Mouse (Mus musculus) heart, embryonic 16.5 days (tissue): ENCODE data around the gene Rrm1. TPM values are rescaled to one million over a fixed set of nuclear protein-coding genes. Genes with fewer than 3 reads are reported as not detected.
"Not testable (repeated sequence)": the region's sequence is repeated elsewhere in the genome, so short reads cannot be mapped to it uniquely, and the experiment has no call there.

Experiments
- ATAC-seq: fragments of 200-750 bp; cut with Nextera tagmentation; replicated peaks from 2 replicates; pipeline ENCODE4 v1.8.0; 2017; ENCODE audit warnings: moderate number of reproducible peaks; ENCODE audit not compliant: insufficient read depth, low FRiP score; ENCODE audit errors: extremely low read depth
- H3K27ac ChIP-seq: fragments of 300-500 bp; sonication (generic); 2 replicates; pipeline ENCODE4 v1.5.1; 2014; ENCODE audit warnings: mild to moderate bottlenecking, low read length, control low read depth, moderate library complexity
- H3K27me3 ChIP-seq: fragments of 300-500 bp; sonication (generic); 2 replicates; pipeline ENCODE4 v1.6.1; 2014; ENCODE audit warnings: low read length, mixed read lengths; ENCODE audit not compliant: control insufficient read depth, insufficient read depth
- H3K36me3 ChIP-seq: fragments of 300-500 bp; sonication (generic); 2 replicates; pipeline ENCODE4 v1.6.1; 2014; ENCODE audit not compliant: control insufficient read depth, insufficient read depth
- H3K4me1 ChIP-seq: fragments of 300-500 bp; sonication (generic); 2 replicates; pipeline ENCODE4 v1.6.1; 2014; ENCODE audit warnings: low read length, mixed read lengths; ENCODE audit not compliant: control insufficient read depth, insufficient read depth
- H3K4me2 ChIP-seq: fragments of 300-500 bp; sonication (generic); 2 replicates; pipeline ENCODE4 v1.6.1; 2014; ENCODE audit warnings: low read depth, mild to moderate bottlenecking, control low read depth, low read length
- H3K4me3 ChIP-seq: fragments of 300-500 bp; sonication (generic); 2 replicates; pipeline ENCODE4 v1.5.1; 2014; ENCODE audit warnings: mild to moderate bottlenecking, control low read depth, low read length
- H3K9ac ChIP-seq: fragments of 300-500 bp; sonication (generic); 2 replicates; pipeline ENCODE4 v1.6.1; 2014; ENCODE audit warnings: low read length, control low read depth
- H3K9me3 ChIP-seq: fragments of 300-500 bp; sonication (generic); replicated peaks from 2 replicates; pipeline ENCODE4 v1.6.1; 2016; ENCODE audit warnings: low read length; ENCODE audit not compliant: control insufficient read depth
- WGBS: fragments of 180-500 bp; shearing (Covaris S2); extraction: QIAGEN DNeasy Blood & Tissue Kit; methylation state at CpG from one replicate; pipeline ENCODE4 v1.1.7; 2014; 5-methylcytosine and 5-hydroxymethylcytosine counted together
- polyA plus RNA-seq: library from polyadenylated mRNA; unstranded; fragments of >200 nt; fragmentation: Nextera tagmentation; extraction: Ambion mirVana; gene quantifications from 2 replicates; pipeline ENCODE4 v1.2.1, GENCODE M21; 2015

Rrm1 gene
- polyA plus RNA-seq, 1 experiment from 2014 or later: 138 TPM

GRCm38 (mm10) chr7:102481579-102481978 lies 40.1 kb downstream of the Rrm1 start, which contains the start of gene Olfr543:
Olfr543 (minus strand) TSS chr7:102481679.
- Histone ChIP-seq H3K4me3 (no peak within 1 kb of the TSS), H3K27me3 (no peaks in the 10 kb centered on the region), H3K36me3 (no peaks in the 10 kb centered on the region), H3K4me1 (0 out of 2 replicates have a peak, but pooled peaks cover 2% of the 10 kb centered on the region), H3K9ac (no peak within 1 kb of the TSS), H3K9me3 (no peaks in the 10 kb centered on the region), H3K27ac (no peak within 1 kb of the TSS), H3K4me2 (no peak within 1 kb of the TSS)
- WGBS: 94% methylated on average over 4 of the region's 4 CpGs
- no peak for ATAC-seq

- Histone ChIP-seq H3K36me3 (no peaks in the 10 kb centered on the region), H3K27me3 (no peaks in the 10 kb centered on the region), H3K9ac (no peak overlapping the region), H3K4me2 (no peak overlapping the region), H3K9me3 (no peaks in the 10 kb centered on the region), H3K27ac (no peak overlapping the region), H3K4me3 (no peak overlapping the region), H3K4me1 (0 out of 2 replicates have a peak, but pooled peaks cover 2% of the 10 kb centered on the region)
- ATAC-seq: no peak
- 36% methylated on average over 2 of the region's 2 CpGs for WGBS
Measured at GRCm38 (mm10) chr7:102483665-102484064, 42.2 kb downstream of the Rrm1 start.

- H3K9me3 ChIP-seq, H3K27ac ChIP-seq, H3K4me2 ChIP-seq, H3K36me3 ChIP-seq, H3K4me1 ChIP-seq, ATAC-seq, H3K27me3 ChIP-seq, H3K4me3 ChIP-seq, H3K9ac ChIP-seq: not testable (repeated sequence)
- 64% methylated on average over 7 of the region's 8 CpGs for WGBS
Measured at GRCm38 (mm10) chr7:102484766-102485165, 43.3 kb downstream of the Rrm1 start.

- Histone ChIP-seq H3K36me3 (no peaks in the 10 kb centered on the region), H3K9me3 (no peaks in the 10 kb centered on the region), H3K4me1 (no peaks in the 10 kb centered on the region), H3K27ac (no peak overlapping the region), H3K4me2 (no peak overlapping the region), H3K27me3 (no peaks in the 10 kb centered on the region), H3K4me3 (no peak overlapping the region), H3K9ac (no peak overlapping the region)
- no peak for ATAC-seq
- 45% methylated on average over 1 of the region's 1 CpGs for WGBS
Measured at GRCm38 (mm10) chr7:102486105-102486504, 44.6 kb downstream of the Rrm1 start.

- Histone ChIP-seq H3K27ac (no peak within 1 kb of the TSS), H3K27me3 (no peaks in the 10 kb centered on the region), H3K4me3 (no peak within 1 kb of the TSS), H3K36me3 (no peaks in the 10 kb centered on the region), H3K4me1 (no peaks in the 10 kb centered on the region), H3K9ac (no peak within 1 kb of the TSS), H3K4me2 (no peak within 1 kb of the TSS), H3K9me3 (no peaks in the 10 kb centered on the region)
- ATAC-seq: no peak
- WGBS: 67% methylated on average over 1 of the region's 1 CpGs
Measured at GRCm38 (mm10) chr7:102488161-102488560, 46.7 kb downstream of the Rrm1 start, which contains the start of gene Olfr544. Olfr544 (minus strand) TSS chr7:102488313.

- not testable (repeated sequence) for H3K27me3 ChIP-seq, ATAC-seq, H3K9ac ChIP-seq, H3K4me2 ChIP-seq, H3K9me3 ChIP-seq, H3K36me3 ChIP-seq, H3K4me3 ChIP-seq, H3K27ac ChIP-seq, H3K4me1 ChIP-seq
- WGBS: 50% methylated on average over 7 of the region's 7 CpGs
Measured at GRCm38 (mm10) chr7:102494416-102494815, 52.9 kb downstream of the Rrm1 start.

GRCm38 (mm10) chr7:102499473-102499872 lies 58.0 kb downstream of the Rrm1 start, which contains the start of gene Olfr545:
Olfr545 (minus strand) TSS chr7:102499573.
- no peaks in the 10 kb centered on the region for H3K9me3 ChIP-seq
- no peaks in the 10 kb centered on the region for H3K27me3 ChIP-seq
- no peak within 1 kb of the TSS for H3K4me3 ChIP-seq
- no peaks in the 10 kb centered on the region for H3K4me1 ChIP-seq
- H3K27ac ChIP-seq: no peak within 1 kb of the TSS
- H3K36me3 ChIP-seq: no peaks in the 10 kb centered on the region
- no peak for ATAC-seq
- no peak within 1 kb of the TSS for H3K4me2 ChIP-seq
- 54% methylated on average over 3 of the region's 3 CpGs for WGBS
- no peak within 1 kb of the TSS for H3K9ac ChIP-seq

- H3K9me3 ChIP-seq: no peaks in the 10 kb centered on the region
- no peaks in the 10 kb centered on the region for H3K4me1 ChIP-seq
- ATAC-seq: no peak
- H3K27ac ChIP-seq: no peak overlapping the region
- no peaks in the 10 kb centered on the region for H3K36me3 ChIP-seq
- H3K9ac ChIP-seq: no peak overlapping the region
- WGBS: 63% methylated on average over 5 of the region's 5 CpGs
- no peaks in the 10 kb centered on the region for H3K27me3 ChIP-seq
- H3K4me3 ChIP-seq: no peak overlapping the region
- H3K4me2 ChIP-seq: no peak overlapping the region
Measured at GRCm38 (mm10) chr7:102501986-102502385, 60.5 kb downstream of the Rrm1 start.

GRCm38 (mm10) chr7:102506848-102507247 lies 65.4 kb downstream of the Rrm1 start:
- Histone ChIP-seq H3K27me3 (peaks cover under 1% of the 10 kb centered on the region; the same call in 1 of the 2 replicates), H3K36me3 (no peaks in the 10 kb centered on the region), H3K4me2 (no peak overlapping the region), H3K9me3 (no peaks in the 10 kb centered on the region), H3K9ac (no peak overlapping the region), H3K4me3 (no peak overlapping the region), H3K27ac (no peak overlapping the region), H3K4me1 (no peaks in the 10 kb centered on the region)
- ATAC-seq: peak; percentile 39; the same call in 1 of the 2 replicates
- 31% methylated on average over 3 of the region's 3 CpGs for WGBS
